Mouse (Mus musculus) liver, embryonic 14.5 days (tissue): ENCODE results near the gene Utrn.

ENCODE experiments used
- CTCF ChIP-seq: IDR thresholded peaks from 2 replicates; pipeline ENCODE4 v1.5.1; 2016; ENCODE audit warnings: antibody characterized with exemption, low read depth, control low read depth
- EP300 ChIP-seq: IDR thresholded peaks from 2 replicates; pipeline ENCODE4 v1.6.1; 2016; ENCODE audit warnings: antibody characterized with exemption, low read depth

GRCm38 (mm10) chr10:12731459-12731858, 137.7 kb downstream of the Utrn start:
- no peak for TF ChIP-seq CTCF
- no peak for TF ChIP-seq EP300
